Mouse (Mus musculus): ENCODE measurements around the gene Pomgnt2.

The Pomgnt2 gene

DNA sequence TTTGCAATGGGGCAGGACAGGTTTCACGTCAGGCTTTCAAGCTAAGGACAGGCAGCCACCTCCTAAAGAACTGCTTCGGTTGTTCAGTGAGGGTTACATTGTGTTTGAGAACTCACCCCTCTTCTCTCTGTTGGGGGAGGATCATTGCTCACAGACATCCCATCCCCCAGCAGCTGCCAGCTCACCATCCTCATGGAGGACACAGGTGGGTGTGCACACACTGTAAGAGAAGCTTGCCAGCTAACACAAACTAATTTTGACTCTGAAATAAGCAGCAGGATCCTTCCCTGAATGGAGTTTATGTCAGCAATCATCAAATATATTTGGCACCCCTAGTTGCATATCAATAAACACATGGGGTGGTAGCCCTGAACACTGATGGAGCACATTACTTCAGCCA, 15.9 kb upstream of the Pomgnt2 start:
- DNase-seq (ENCODE audit: low spot score): no peak

DNA sequence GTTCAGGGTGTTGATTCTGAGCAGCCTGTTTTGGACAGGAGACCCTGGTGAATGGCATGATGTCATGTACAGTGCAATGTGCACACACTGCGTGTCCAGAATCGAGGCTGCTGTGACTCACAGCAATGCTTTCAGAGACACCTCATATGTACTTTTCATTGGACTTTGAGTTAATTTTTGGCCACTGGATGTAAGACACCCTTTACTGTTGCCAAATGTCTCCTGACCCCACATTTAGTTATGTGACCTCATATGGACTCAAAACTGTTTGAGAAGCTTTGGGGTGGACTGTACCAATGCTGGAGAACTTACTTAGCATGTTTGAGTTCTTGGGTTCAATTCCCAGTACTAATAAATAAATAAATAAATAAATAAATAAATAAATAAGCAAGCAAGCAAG, 13.8 kb upstream of the Pomgnt2 start:
- no peak for DNase-seq (ENCODE audit: low spot score)

DNA sequence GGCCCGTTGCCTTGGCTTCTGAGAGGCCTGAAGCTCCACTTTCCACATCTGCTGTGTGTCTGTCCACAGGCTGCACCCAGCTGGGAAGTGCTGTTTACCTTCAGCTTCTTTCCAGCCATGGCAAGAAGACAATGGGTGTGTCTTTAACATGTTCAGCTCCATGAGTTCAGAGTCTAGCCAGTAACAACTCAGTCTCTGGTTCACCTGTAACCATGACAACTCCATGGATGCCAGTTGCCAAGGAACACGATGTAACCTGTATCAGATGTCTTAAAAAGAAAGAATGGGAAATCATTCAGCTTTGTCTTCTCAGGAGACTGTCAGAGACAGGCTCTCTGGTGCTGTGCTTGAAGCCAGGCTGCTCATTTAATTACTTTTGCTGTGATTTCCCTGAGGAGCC, 12.0 kb upstream of the Pomgnt2 start:
- DNase-seq (ENCODE audit: low spot score): no peak

DNA sequence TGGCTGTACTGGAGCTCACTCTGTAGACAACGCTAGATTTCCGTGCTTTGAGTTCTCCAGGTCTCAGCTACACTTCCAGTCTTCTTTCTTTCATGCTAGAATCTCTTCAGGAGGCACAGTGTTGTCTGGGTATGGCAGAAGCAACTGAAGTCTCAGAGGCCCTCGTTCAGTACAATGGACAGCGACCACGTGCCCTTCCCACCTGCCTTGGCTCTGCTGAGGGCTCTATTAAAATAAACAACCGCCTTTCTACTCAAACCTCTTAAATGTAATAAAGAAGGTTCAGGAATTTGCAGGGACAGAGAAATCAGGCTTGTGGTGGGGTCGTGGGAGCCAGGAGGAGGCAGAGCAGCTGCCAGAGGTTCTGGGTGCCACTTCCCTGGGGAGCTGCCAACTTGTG, 9.7 kb upstream of the Pomgnt2 start:
- peak; percentile 56 for DNase-seq (ENCODE audit: low spot score)

DNA sequence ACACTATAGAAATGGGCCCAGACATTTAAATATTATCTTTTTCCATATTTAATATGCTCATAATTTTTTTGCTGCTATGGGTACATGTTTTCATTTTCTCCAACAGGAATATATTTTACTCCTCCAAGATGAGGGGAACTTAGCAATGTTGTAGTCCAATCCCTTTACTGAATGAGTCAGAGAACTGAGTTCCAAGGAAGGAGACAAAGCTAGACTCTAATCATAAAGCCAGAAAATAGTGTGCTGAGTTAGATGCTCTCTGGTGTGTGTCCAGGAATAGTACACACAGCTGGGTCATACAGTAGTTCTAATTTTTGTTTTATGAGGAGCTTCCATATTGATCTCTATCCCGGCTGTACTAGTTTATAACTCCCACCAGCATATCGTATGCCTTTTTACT, 9.3 kb upstream of the Pomgnt2 start:
- DNase-seq (ENCODE audit: low spot score): no peak

DNA sequence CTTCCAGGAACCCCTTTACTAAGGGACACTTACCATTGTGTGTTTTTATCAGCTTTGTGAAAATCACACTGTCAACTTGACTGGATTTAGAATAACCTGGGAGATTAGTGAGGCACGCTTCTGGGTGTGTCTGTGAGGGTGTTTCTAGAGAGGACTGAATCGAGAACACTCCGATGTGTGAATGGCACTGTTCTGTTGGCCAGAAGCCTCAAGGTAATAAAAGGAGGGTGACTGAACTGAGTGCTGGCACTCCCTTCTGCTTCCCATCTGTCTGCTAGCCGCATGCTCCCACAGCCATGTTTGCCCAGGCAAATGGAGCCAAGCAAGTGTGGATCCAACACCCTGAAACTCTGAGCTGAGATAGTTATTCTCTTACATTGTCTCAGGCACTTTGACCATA, 1.1 kb upstream of the Pomgnt2 start:
- DNase-seq (ENCODE audit: low spot score): no peak

DNA sequence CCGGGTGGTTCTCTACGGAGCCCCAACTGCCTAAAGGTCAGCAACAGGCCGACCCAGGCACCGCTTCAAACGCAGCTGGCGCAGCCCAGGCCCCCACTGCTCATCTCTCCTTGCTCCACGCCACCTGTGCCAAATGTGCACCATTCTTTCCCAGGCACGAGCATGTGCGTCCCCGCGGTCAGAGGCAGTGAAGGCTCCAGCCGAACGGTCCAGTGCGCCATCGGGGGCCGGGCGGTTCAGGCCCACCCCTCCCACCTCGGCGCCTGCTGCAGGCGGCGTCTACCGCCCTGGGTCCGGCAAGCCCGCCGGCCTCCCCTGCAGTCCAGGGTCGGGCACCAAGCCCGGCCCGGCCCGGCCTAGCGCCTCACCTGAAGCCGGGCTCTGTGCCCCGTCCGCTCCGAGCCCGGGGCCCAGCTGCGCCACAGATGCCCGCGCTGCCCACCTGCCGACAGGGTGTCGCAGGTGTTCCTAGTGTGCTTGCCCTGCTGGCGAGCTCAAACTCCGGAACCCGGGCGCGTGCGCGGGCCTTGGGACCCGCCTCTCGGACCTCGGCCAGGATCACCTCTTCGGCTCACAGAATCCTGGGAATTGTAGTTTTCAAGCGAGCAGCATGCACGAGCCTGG, 1.3 kb downstream of the Pomgnt2 start:
- peak; percentile 85 for DNase-seq (ENCODE audit: low spot score)

DNA sequence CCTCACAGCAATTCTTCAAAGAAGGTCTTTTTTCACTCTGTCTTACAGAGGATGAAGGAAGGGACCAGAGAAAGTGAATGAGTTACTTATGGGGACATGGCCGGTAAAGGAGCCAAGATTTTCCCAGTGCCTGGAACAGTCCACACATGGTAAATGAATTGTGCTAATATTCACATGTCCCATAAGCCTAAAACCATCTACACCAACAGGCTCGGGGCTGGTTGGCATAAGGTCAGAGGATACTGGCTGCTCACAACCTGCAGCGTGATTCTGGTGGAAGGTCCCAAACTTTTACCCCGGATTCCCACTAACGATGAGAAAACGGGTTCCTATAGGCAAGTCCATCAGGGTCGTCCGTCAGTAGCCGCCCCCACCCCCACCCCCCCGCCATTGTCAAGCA, 1.8 kb downstream of the Pomgnt2 start:
- no peak for DNase-seq (ENCODE audit: low spot score)

DNA sequence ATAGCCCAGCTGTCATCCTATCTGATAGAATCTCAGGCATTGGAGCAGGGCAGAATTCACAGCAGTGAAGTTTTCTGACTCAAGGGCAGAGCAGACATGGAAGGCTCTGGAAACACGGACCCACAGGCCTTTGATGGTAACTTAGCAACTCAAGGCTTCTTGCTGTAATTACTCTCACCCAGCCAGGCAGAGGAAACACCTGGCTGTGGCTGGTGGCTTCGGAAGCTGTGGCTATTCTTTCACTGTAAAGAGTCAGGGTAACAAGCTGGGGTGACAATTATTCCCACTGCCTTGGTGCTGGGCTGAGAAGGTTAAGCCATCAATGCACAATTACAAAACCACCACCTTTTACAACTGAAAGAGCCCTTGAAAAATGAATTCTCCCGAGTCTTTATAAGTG, 3.9 kb downstream of the Pomgnt2 start:
- DNase-seq (ENCODE audit: low spot score): no peak

DNA sequence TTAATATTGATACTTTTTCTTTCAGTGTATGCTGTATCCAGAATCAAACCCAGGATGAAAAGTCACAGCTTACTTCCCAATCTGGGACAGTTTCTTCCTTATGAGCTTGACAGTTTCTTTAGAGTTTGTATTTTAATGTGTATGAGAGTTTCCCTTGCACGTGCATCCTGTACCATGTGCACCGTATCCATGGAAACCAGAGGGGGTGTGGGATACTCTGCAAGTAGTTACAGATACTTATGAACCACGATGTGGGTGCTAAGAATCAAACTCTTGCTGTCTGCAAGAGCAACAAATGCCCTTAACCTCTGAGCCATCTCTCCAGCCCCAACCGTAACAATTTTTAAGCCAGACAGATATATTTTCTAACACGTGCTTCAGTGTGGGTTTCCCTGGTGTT, 5.9 kb downstream of the Pomgnt2 start:
- DNase-seq (ENCODE audit: low spot score): no peak

DNA sequence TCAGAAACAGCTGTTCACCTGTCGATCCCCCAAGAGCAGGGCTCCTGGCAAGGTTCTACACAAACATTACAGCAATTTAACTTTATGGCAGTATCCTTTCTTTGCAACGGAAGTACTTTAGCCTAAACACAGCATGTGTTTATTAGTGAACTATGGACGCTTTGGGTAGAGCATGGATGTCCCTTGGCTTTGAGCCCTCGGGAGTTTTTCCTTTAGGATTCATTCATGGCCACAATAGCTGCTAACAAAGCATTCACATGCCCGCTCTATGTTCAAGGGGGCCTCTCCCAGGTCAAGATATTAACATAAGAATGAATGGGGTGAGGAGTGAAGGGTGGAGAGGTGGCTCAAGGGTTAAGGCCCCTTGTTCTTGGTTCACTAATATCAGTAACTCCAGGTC, 7.4 kb downstream of the Pomgnt2 start:
- DNase-seq (ENCODE audit: low spot score): no peak

DNA sequence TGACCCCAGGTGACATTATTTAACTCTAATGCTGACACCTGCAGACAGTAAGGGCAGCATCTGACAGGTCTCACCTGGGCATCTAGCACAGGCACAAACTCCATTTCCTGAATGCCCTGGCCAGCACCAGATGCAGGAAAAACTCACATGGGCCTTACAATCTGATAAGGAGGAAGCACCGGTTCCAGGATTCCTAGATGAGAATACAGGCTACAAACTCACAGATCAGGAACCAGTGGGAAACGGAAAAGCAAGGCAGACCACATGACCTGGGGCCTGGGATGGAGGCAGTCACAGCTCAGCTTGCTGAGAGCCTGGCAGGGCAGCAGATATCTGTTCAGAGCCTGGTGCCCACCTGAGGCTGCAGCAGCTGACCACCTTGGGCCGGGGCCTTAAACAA, 8.0 kb downstream of the Pomgnt2 start:
- DNase-seq (ENCODE audit: low spot score): no peak

DNA sequence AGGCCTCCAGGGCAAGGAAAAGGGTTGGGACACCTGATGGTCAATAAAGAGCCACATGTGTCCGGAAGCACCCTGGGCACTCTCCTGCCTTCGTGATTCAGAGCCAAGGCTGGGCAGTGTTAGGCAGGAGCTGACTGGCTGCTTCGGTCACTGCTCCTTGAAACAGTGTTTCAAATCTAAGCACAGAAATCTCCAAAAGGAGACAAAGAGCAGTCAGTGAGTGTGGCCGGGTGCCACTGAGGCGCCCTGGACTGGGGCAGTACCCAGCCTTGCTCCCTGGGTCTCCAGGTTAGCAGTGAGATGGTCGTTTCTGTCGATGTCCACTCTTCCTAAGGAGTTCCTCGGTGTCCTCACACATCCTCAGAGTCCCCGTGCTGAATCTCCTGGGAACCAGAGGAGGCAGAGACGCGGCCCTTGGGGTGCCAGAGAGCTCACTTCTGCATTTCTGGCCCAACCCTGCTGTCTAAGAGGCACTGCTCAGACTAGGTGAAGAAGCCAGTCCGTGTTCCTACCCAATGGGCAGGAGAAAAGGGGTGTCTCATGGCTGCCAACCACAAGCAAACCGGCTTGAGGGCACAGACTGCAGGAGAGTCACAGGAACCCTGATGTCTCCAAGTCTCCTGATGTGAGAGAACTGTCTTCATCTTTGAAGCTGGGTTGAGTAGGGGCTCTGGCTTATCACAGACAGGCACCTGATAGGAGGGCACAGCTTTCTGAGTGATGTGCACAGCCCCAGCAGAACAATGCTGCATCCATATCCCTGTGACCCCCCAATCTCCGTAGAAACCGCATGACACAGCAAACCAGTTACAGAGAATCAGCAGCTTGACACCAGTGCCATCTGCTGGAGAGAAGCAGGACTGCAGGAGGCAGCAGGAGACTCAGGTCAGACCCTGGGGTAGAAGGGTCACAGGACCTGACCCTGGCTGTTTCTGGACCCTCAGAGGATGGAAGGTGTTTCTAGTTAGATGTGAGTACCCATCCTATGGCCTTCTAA, 12.1 kb downstream of the Pomgnt2 start:
- DNase-seq (ENCODE audit: low spot score): peak; percentile 88

DNA sequence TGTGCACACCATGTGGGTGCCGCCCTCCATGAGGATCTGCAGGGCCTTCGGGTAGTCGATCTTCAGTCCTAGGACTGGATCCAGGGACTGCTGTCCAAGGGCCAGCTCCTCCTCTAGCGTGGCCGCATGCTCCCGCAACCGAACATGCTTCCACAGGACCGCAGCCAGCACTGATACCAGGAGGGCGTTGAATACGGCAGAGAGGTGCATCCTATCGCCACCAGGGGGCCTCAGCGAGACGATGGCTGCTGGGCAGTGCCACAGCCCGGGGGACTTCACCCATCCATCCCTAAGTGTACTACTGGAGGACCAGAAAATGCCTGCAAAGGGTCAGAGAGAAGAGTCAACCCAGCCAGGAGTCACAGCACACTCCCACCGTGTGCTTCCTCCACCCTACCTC, 13.4 kb downstream of the Pomgnt2 start:
- peak; percentile 83 for DNase-seq (ENCODE audit: low spot score)

DNA sequence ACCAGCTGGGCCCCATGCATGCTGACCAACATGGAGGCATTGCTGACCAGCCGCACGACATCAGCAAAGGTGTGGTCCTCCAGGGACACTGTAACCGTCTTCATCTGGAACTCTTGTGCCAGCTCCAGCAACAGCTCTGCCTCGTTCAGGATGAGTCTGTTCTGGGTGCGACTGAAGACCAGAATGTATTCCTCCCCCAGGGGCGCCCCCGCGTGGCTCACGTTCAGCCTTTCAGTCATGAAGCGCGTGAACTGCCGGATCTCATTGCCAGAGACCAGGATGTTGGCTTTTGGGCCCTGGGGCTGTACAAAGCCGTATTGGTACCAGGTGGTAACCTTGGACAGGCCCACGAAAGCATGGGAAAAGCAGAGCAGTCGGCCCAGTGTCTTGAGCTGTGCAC, 14.2 kb downstream of the Pomgnt2 start:
- no peak for DNase-seq (ENCODE audit: low spot score)

DNA sequence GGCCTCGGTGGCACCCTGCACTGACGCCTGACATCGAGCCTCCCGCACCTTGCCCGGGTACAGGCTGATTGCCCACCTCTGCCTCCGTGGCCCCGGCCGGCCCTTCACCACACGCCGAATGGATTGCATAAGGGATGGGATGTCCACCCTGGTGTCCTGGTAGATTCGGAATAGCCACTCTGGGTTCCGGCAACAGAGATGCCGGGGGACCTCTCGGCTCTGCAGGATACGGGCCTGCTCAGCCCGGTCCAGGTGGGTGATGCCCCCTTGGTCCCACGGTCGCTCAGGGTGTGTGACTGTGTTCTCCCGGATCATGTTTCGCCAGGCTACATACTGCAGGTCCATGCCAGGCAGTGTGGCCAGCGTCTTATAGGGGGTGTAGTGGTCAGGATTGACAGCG, 14.7 kb downstream of the Pomgnt2 start:
- DNase-seq (ENCODE audit: low spot score): no peak

DNA sequence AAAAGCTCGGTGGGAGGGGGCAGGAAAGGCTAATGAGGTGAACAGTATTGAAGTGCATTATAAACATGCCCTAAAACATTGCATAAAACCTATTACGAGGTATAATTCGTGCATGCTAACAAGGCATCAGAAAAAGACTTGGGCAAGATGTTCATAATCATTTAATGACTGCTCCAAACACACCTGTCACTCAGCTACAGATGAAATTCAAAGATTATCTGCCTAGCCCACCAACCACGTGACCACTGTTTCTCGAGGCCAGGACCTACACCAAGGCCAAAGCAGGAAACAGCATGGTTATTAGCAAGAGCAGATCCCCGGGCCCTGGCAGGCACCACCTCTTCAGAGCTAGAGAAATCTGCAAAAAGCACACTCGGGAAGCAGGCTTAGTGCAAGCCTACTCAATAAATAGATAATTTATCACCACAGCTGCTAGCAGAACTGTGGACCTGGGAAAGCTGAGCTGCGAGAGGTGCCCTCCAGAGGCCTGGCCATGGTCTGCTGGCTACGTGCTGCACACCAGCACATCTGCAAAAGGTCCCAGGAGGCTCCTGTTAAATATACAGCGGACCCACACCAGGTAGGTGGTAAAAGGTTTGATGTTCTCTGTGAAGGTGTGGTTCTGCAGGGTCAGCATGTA, 15.3 kb downstream of the Pomgnt2 start:
- DNase-seq (ENCODE audit: low spot score): no peak

DNA sequence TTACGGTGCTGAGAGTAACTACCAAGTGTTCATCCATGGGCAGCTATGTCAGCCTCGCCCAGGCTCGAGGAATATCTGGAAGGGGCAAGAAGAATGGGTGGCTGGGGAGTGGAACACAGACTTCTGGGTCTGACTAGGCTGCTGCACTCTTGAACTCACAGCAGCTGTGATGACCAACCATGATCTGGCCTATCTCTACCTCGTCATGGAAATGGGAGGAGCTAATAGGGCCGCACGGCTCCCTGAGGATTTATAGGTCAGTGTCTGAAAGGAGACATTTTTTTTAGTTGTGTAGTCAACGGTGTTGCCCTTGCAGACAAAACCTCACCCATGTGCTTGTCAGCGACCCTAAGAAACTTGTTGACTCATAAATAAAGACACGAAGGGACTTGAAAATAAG, 15.9 kb downstream of the Pomgnt2 start:
- DNase-seq (ENCODE audit: low spot score): no peak

DNA sequence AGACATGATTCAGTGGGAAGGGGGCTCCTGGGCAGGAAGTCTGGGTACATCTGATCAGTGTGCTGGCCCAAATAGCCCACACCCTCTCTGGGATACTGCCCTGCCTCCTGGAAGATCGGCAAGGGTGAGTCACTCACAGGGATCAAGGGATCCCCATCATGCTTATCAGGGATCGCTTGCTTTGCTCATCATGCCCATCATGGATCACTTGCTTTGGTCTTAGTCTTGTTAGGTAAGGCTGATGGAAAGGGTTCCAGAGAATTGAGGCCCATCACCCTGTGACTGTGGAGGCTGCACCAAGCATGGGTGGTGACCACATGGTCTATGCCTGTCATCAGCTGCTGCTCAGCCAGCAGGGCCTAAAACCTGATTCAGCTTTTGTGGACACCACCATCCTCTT, 21.6 kb downstream of the Pomgnt2 start:
- no peak for DNase-seq (ENCODE audit: low spot score)

DNA sequence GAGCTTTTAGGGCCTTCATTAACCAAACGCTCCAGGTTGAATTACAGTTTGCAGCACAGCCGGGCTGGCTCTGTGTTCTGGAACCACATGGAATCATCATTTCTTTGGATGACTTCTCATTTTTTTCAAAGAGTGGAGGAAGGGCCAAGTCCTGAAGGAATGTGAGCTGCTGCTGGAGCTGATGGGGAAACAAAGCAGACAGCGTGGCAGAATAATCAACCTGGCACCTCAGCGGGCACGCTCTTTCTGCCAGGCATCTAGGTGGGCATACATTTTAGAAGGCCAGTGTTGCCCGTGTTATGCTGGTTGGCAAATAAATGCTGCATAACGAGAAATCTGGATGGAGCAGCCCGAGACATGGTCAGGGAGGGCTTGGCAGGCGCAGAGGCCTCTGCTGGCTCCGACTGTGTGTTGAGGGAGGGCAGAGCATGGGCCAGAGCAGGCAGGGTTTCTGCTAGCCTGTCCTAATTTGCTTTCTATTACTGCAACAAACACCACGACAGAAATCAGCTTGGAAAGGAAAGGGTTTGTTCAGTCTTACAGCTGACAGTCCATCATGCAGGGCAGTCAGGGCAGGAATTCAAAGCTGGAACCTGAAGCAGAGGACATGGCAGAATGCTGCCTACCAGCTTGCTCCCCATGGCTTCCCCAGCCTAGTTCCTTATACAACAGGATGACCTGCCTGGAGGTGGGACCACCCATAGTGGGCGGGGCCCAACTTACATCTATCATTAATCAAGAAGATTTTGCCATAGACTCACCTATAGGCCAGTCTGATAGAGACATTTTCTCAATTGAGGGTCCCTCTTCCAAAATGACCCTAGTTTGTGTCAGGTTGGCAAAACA, 22.5 kb downstream of the Pomgnt2 start:
- no peak for DNase-seq (ENCODE audit: low spot score)

DNA sequence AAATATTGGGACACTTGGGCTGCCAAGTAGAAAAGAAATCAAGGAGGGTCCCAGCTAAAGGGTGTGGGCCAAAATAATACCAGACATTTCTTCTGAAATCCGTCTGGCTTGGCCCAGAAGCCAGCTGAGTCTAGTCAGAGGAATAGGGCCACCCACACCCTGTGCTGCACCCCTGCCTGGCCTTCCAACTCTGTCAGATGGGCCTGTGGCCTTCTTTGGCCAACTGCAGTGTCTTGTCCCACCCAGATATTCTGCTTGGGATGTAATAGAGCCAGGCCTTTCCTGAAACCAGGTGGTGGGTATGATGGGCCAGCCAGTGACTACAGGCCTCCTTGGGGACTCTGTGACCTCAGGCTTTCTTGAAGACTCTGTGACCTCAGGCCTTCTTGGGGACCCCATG, 23.7 kb downstream of the Pomgnt2 start:
- DNase-seq (ENCODE audit: low spot score): no peak

DNA sequence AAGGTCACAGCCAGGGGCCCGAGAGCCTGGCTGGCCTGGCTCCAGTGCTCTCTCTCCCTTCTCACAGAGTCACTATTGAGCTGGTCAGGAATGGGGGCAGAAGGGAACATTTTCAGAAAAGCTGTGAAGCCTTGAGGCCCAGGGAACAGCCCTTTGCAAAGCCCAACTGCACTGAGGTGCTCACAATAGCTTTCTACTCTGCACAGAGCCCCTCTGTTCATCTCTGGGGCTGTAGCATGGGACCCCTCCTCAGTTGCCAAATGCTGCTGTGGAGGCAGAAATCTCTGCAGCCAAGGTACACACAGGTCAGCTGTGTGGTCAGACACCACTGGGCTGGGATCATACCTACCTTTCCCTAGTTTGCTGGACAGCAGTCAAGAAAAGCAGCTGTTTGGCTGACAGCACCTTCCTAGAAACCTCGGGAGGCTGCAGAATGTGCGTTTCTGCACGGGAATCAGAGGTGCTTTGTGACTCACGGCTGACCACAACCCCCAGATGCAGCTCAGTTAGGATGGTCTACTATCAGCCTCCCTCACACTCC, 27.0 kb downstream of the Pomgnt2 start:
- no peak for DNase-seq (ENCODE audit: low spot score)

Measured in retina, embryonic 14.5 days (tissue).